23 mouse cellular contexts compared by ENCODE assay signal in the genomic region with DNA sequence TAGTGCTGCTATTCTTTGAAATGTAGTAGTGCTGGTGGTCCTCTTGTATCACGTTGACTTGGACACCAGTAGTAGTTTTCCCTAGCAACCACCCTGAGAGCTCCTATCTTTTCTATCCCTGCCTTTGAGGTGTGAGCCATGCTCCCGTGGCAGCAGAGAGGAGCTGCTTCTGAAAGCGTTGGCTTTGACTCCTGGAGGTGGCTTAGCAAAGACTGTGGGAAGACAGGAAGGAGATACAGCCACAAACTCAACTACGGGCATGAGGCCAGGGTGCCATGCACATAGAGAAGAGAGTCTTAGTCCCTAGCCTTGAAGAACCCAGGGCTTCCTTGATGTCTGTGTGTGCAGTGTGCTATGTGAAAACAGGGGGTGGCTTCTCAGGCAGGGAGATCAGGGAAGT. TPM values are rescaled to one million over a fixed set of nuclear protein-coding genes. Genes with fewer than 3 reads are reported as not detected.
DNase-seq lines count a peak whose midpoint lies in the region; TF ChIP-seq lines count a peak whose summit lies in the region.
"Had no signal": no experiment of that assay in that cellular context is flagged by ENCODE, and none has a peak within 500 bp of the region (broad histone marks: within the 10 kb centered on the region; RNA-seq: fewer than 3 reads in every experiment).

No protein-coding gene starts in this region.

- no peak for TF ChIP-seq POLR2A in cerebellum, adult 2 months (IDR thresholded peaks at IDR 0.05; ENCODE audit: borderline replicate concordance, insufficient read depth, low read length)

- no peaks in the 10 kb centered on the region for H3K27me3 ChIP-seq in cerebellum, adult 2 months (ENCODE audit: control insufficient read depth, insufficient read depth, low read length)
- H3K27me3 ChIP-seq: embryonic facial prominence, embryonic 13.5 days; forebrain, embryonic 12.5 days; kidney, embryonic 15.5 days; midbrain, embryonic 15.5 days; neural tube, embryonic 12.5 days had no signal

- peak; percentile 25 to 53 for DNase-seq in cerebellum, postnatal 25 days
- no peak for DNase-seq in cerebellum, adult 2 months
- DNase-seq in layer of hippocampus, adult 9-11 months, result peak; percentile 2
- DNase-seq in layer of hippocampus, adult 9-10 months (ENCODE audit: low spot score), result no peak
- DNase-seq in right cerebral cortex, postnatal 10 days (ENCODE audit: low spot score in 2 of 2), result peak; percentile 31 to 32
- no peak for DNase-seq in right cerebral cortex, adult 18-20 months
- no peak for DNase-seq in adrenal gland, postnatal 25 days
- DNase-seq: adrenal gland, postnatal 36 days; kidney, adult 11 months; kidney, postnatal 36 days; lung, postnatal 36 days had no signal

- no peak for TF ChIP-seq CTCF in cerebellum, adult 2 months (IDR thresholded peaks at IDR 0.05; ENCODE audit: borderline replicate concordance, insufficient read depth, low read depth, low read length)

- no peak overlapping the region for H3K27ac ChIP-seq in cerebellum, adult 2 months (ENCODE audit: insufficient read depth, low read length)
- H3K27ac ChIP-seq: embryonic facial prominence, embryonic 13.5 days; forebrain, embryonic 12.5 days; heart, embryonic 10.5 days; hindbrain, postnatal 0 days; kidney, embryonic 15.5 days; liver, embryonic 14.5 days; lung, embryonic 15.5 days; midbrain, embryonic 15.5 days; neural tube, embryonic 12.5 days had no signal

- WGBS in cerebellum, adult 2 months, result 26% methylated on average over 4 of the region's 4 CpGs

- H3K4me3 ChIP-seq in cerebellum, adult 2 months (replicated peaks; ENCODE audit: insufficient read depth, low read depth, low read length), result no peak overlapping the region
- H3K4me3 ChIP-seq: embryonic facial prominence, embryonic 13.5 days; erythroblast, embryonic 14.5 days; forebrain, embryonic 12.5 days; heart, embryonic 10.5 days; kidney, embryonic 15.5 days; lung, embryonic 15.5 days; megakaryocyte, embryonic 14.5 days; midbrain, embryonic 15.5 days; neural tube, embryonic 12.5 days had no signal

- peaks cover 39% of the 10 kb centered on the region for H3K4me1 ChIP-seq in cerebellum, adult 2 months (ENCODE audit: control insufficient read depth, insufficient read depth, low read length)
- H3K4me1 ChIP-seq: lung, embryonic 15.5 days; megakaryocyte, embryonic 14.5 days had no signal

RNA-seq across cellular contexts. Expression of a gene that starts 10.2 kb away (rescaled TPM):
- polyA plus RNA-seq in cerebellum, adult 2 months (2012; rRNA removed), result 345 and 365 TPM in 2 replicates
- 30.4 and 37.9 TPM in 2 replicates for total RNA-seq in adrenal gland, postnatal 25 days (2021)
- total RNA-seq: hematopoietic stem cell, adult 5-6 weeks had no signal

Comparison
In these comparisons a context has a peak if more than half of its experiments do, and no peak if none do; other contexts are left out.
1. DNase-seq: peak in cerebellum, postnatal 25 days (2 of 2), layer of hippocampus, adult 9-11 months (single experiment) and right cerebral cortex, postnatal 10 days (2 of 2); none in cerebellum, adult 2 months (0 of 2), layer of hippocampus, adult 9-10 months (single experiment), right cerebral cortex, adult 18-20 months (single experiment) and adrenal gland, postnatal 25 days (single experiment).